Mouse (Mus musculus) splenic B cell, adult 2 months (primary cell): Measurements from ENCODE around the gene Aatk.
A peak's percentile ranks its signal among the peaks of the same experiment; 100 is the strongest.

Source experiments
- DNase-seq: peaks from one replicate; pipeline ENCODE4 v3.0.0-alpha.2; 2011; ENCODE audit warnings: low read depth, low spot score
- H3K27me3 ChIP-seq: 2 replicates; pipeline ENCODE4 v1.6.1; 2012; ENCODE audit warnings: mild to moderate bottlenecking, low read length, moderate library complexity, mixed read lengths; ENCODE audit not compliant: control insufficient read depth, poor library complexity, insufficient read depth, severe bottlenecking
- H3K36me3 ChIP-seq: 2 replicates; pipeline ENCODE4 v1.6.1; 2012; ENCODE audit warnings: mild to moderate bottlenecking, low read length, moderate library complexity, mixed read lengths; ENCODE audit not compliant: control insufficient read depth, poor library complexity, insufficient read depth, severe bottlenecking

Aatk gene

GRCm38 (mm10) chr11:120041191-120042123 is 5.5 kb downstream of the Aatk start:
- Histone ChIP-seq H3K36me3 (no peaks in the 10 kb centered on the region), H3K27me3 (0 out of 2 replicates have a peak, but pooled peaks cover 1% of the 10 kb centered on the region)
- no peak for DNase-seq

- DNase-seq: no peak
- H3K27me3 ChIP-seq: 0 out of 2 replicates have a peak, but pooled peaks cover 1% of the 10 kb centered on the region
These were observed 6.5 kb downstream of the Aatk start for GRCm38 (mm10) chr11:120040440-120040839.

GRCm38 (mm10) chr11:120039581-120039980 is 7.4 kb downstream of the Aatk start:
- Histone ChIP-seq H3K36me3 (no peaks in the 10 kb centered on the region), H3K27me3 (no peaks in the 10 kb centered on the region)
- DNase-seq: no peak

More at GRCm38 (mm10) chr11:120040440-120040839, 6.5 kb downstream of the Aatk start:
- no peaks in the 10 kb centered on the region for H3K36me3 ChIP-seq

GRCm38 (mm10) chr11:120034762-120035161 is 12.2 kb downstream of the Aatk start:
- Histone ChIP-seq H3K36me3 (no peaks in the 10 kb centered on the region), H3K27me3 (no peaks in the 10 kb centered on the region)
- DNase-seq: no peak

GRCm38 (mm10) chr11:120034306-120034705 is 12.7 kb downstream of the Aatk start:
- no peaks in the 10 kb centered on the region for H3K27me3 ChIP-seq
- H3K36me3 ChIP-seq: no peaks in the 10 kb centered on the region
- DNase-seq: no peak

GRCm38 (mm10) chr11:120033473-120033872 is 13.5 kb downstream of the Aatk start:
- DNase-seq: no peak
- Histone ChIP-seq H3K36me3 (no peaks in the 10 kb centered on the region), H3K27me3 (no peaks in the 10 kb centered on the region)

- Histone ChIP-seq H3K27me3 (no peaks in the 10 kb centered on the region), H3K36me3 (no peaks in the 10 kb centered on the region)
- DNase-seq: no peak
These were observed 14.9 kb downstream of the Aatk start for GRCm38 (mm10) chr11:120032052-120032451.

GRCm38 (mm10) chr11:120030145-120030901 is 16.6 kb downstream of the Aatk start:
- no peaks in the 10 kb centered on the region for H3K36me3 ChIP-seq
- no peaks in the 10 kb centered on the region for H3K27me3 ChIP-seq
- DNase-seq: peak; percentile 41

GRCm38 (mm10) chr11:120029431-120030144 is 17.4 kb downstream of the Aatk start:
- Histone ChIP-seq H3K36me3 (no peaks in the 10 kb centered on the region), H3K27me3 (no peaks in the 10 kb centered on the region)
- DNase-seq: no peak

GRCm38 (mm10) chr11:120028319-120029092 is 18.5 kb downstream of the Aatk start:
- Histone ChIP-seq H3K27me3 (no peaks in the 10 kb centered on the region), H3K36me3 (no peaks in the 10 kb centered on the region)
- no peak for DNase-seq

GRCm38 (mm10) chr11:120026941-120027340 is 20.0 kb downstream of the Aatk start:
- no peak for DNase-seq
- Histone ChIP-seq H3K27me3 (no peaks in the 10 kb centered on the region), H3K36me3 (no peaks in the 10 kb centered on the region)

- Histone ChIP-seq H3K36me3 (no peaks in the 10 kb centered on the region), H3K27me3 (no peaks in the 10 kb centered on the region)
- no peak for DNase-seq
These were observed 24.1 kb downstream of the Aatk start for GRCm38 (mm10) chr11:120022841-120023240.

- Histone ChIP-seq H3K27me3 (no peaks in the 10 kb centered on the region), H3K36me3 (no peaks in the 10 kb centered on the region)
- no peak for DNase-seq
These were observed 24.8 kb downstream of the Aatk start for GRCm38 (mm10) chr11:120022216-120022615.

GRCm38 (mm10) chr11:120021367-120021766 is 25.6 kb downstream of the Aatk start:
- Histone ChIP-seq H3K36me3 (no peaks in the 10 kb centered on the region), H3K27me3 (no peaks in the 10 kb centered on the region)

More at GRCm38 (mm10) chr11:120021367-120021766, 25.6 kb downstream of the Aatk start:
- no peak for DNase-seq
